Mouse (Mus musculus) ZHBTc4 (cell line): ENCODE results near the gene Cpne8.
"Not testable (repeated sequence)": the region's sequence is repeated elsewhere in the genome, so short reads cannot be mapped to it uniquely, and the experiment has no call there.

Experiments
- DNase-seq: peaks from one replicate; pipeline ENCODE4 v3.0.0-alpha.2; 2011; ENCODE audit warnings: low read depth, low spot score

The Cpne8 gene

DNA sequence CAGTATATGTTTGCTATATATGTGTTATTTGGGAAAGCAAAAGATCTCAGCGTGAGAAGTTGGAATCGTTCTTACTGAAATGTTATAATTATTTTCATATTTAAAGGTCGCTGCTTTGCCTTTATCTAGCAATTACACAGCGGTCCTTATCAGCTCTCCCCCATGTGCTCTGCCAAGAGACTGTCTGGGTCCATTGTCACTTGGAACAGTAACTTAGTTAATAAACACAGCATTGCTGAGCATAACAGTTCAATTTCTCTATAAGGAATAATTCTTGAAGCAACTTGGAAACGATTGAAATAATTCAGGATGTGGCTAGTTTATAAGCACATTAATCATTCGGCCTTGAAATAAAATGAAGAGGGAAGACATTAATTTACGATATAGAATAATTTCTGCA, 189.0 kb downstream of the Cpne8 start:
- no peak for DNase-seq

DNA sequence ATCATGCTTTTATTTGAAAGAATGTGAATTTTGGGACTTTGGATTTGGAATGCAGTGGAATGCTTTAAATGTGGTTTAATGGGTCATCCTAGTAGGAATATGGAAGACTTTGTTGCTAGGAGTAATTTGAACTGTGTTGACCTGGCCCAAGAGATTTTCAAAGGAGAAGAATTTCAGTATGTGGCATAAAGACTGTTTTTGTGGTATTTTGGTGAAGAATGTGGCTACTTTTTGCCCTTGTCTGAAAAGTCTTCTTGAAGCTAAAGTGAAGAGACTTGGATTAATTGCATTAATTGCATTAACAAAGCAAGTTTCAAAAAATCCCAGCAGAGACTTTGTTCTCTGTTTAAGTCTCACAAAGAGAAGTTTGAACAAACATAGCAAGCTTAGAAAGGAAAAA, 208.7 kb downstream of the Cpne8 start:
- not testable (repeated sequence) for DNase-seq

DNA sequence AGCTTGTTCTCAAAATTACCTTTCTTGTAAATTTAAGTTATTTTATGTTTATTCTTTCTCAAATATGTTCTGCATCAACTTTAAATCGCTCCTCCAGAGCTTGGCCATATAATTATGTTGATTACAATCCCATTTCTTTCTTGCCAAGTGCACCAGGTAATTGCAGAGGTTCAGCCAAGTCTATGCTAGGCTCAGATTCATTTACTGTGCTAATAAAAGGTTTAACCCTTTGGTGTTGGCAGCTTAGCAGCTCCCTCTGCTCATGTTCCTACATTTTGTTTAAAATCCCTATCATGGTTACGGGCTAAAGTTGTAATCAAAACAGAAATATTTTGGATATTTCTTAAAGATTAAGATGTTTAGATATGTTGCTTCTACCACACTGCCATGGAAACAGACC, 216.0 kb downstream of the Cpne8 start:
- DNase-seq, result no peak

- DNase-seq, result no peak
Observed at GRCm38 (mm10) chr15:90446076-90446475, 233.2 kb downstream of the Cpne8 start.
